Mouse (Mus musculus) small intestine, adult 2 months (tissue): ENCODE results near the gene Map3k21.

Experiments
- CTCF ChIP-seq: fragments of 200-500 bp; IDR thresholded peaks from 2 replicates; pipeline ENCODE4 v1.5.1; 2012; ENCODE audit warnings: low read depth, mild to moderate bottlenecking, control low read depth, inconsistent platforms, low read length, moderate library complexity, mixed read lengths; ENCODE audit not compliant: insufficient replicate concordance, insufficient read length; ENCODE audit errors: extremely low read depth
- POLR2A ChIP-seq: fragments of 200-500 bp; IDR thresholded peaks from 2 replicates; pipeline ENCODE4 v1.6.1; 2012; ENCODE audit warnings: low read depth, mild to moderate bottlenecking, control low read depth, inconsistent platforms, low read length, moderate library complexity

GRCm38 (mm10) chr8:125975981-125976380, 65.7 kb downstream of the Map3k21 start:
- TF ChIP-seq POLR2A (no peak), CTCF (no peak)
